Mouse (Mus musculus) CH12.LX (cell line): Measurements from ENCODE around the gene Sbf2.

ENCODE experiments used
- CHD1 ChIP-seq: IDR thresholded peaks from 2 replicates; pipeline ENCODE4 v1.6.1; 2012; ENCODE audit warnings: low read depth, low read length, improper control_type of control experiment, inconsistent platforms
- CTCF ChIP-seq, 2 experiments: IDR thresholded peaks in 1 of 2; conservative IDR thresholded peaks in 1 of 2; 2 replicates each; pipeline ENCODE4 v1.5.1; 2011 to 2012; ENCODE audit warnings: low read depth in 2 of 2, low read length in 2 of 2, improper control_type of control experiment in 1 of 2, inconsistent platforms in 1 of 2, mild to moderate bottlenecking in 1 of 2, moderate library complexity in 1 of 2
- E2F4 ChIP-seq: IDR thresholded peaks from 2 replicates; pipeline ENCODE4 v1.6.1; 2011; ENCODE audit warnings: low read depth, low read length, improper control_type of control experiment; ENCODE audit not compliant: insufficient replicate concordance
- EP300 ChIP-seq: IDR thresholded peaks from 2 replicates; pipeline ENCODE4 v1.6.1; 2011; ENCODE audit warnings: low read length, improper control_type of control experiment
- HCFC1 ChIP-seq: IDR thresholded peaks from 2 replicates; pipeline ENCODE4 v1.6.1; 2012; ENCODE audit warnings: low read depth, mild to moderate bottlenecking, inconsistent platforms, low read length, improper control_type of control experiment
- JUND ChIP-seq: conservative IDR thresholded peaks from 2 replicates; pipeline ENCODE4 v1.6.1; 2011; ENCODE audit warnings: low read depth, low read length, improper control_type of control experiment
- KAT2A ChIP-seq: IDR thresholded peaks from 2 replicates; pipeline ENCODE4 v1.6.1; 2012; ENCODE audit warnings: low read length, improper control_type of control experiment, inconsistent platforms; ENCODE audit not compliant: insufficient replicate concordance
- MAFK ChIP-seq: IDR thresholded peaks from 2 replicates; pipeline ENCODE4 v1.6.1; 2011; ENCODE audit warnings: low read length, improper control_type of control experiment; ENCODE audit not compliant: insufficient replicate concordance
- NRF1 ChIP-seq: IDR thresholded peaks from 2 replicates; pipeline ENCODE4 v1.6.1; 2014; ENCODE audit warnings: low read depth, mild to moderate bottlenecking, inconsistent platforms, low read length, improper control_type of control experiment, moderate library complexity
- POLR2A ChIP-seq: IDR thresholded peaks from 2 replicates; pipeline ENCODE4 v1.6.1; 2011; ENCODE audit warnings: low read depth, mild to moderate bottlenecking, improper control_type of control experiment, low read length
- TCF12 ChIP-seq: IDR thresholded peaks from 2 replicates; pipeline ENCODE4 v1.6.1; 2014; ENCODE audit warnings: low read depth, mild to moderate bottlenecking, inconsistent platforms, low read length, improper control_type of control experiment
- UBTF ChIP-seq: IDR thresholded peaks from 2 replicates; pipeline ENCODE4 v1.6.1; 2012; ENCODE audit warnings: low read depth, mild to moderate bottlenecking, inconsistent platforms, low read length, improper control_type of control experiment, moderate library complexity
- ZC3H11A ChIP-seq: IDR thresholded peaks from 2 replicates; pipeline ENCODE4 v1.6.1; 2012; ENCODE audit warnings: low read depth, mild to moderate bottlenecking, inconsistent platforms, low read length, improper control_type of control experiment

DNA sequence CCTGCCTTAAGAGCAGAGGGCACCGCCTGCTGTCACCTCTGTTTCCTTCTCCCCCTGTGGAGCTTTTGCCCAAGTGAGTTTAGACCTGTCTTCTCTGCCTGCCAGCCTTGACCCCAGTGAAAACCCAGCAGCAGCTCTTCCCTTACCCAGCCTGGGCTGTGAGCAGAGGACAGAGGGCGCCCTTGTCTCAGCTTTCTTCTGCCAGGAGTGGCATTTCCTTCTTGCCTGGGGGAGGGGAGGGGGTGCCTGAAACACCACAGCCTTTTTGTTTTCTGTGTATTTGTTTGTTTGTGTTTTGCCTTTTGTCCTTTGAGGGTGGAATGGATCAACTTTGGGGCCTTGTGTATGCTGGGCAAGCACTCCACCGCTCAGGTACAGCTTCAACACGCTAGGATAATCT, 342.3 kb downstream of the Sbf2 start:
- TF ChIP-seq ZC3H11A (no peak), EP300 (no peak), HCFC1 (no peak), CTCF (conservative IDR thresholded peaks at IDR 0.05 in 1 of 2, IDR thresholded peaks at IDR 0.05 in 1 of 2; ENCODE audit: low read depth in 2 of 2, low read length in 2 of 2) (peak in 1 of 2 experiments; percentile 58; a peak in 2 of 4 replicates), KAT2A (no peak), MAFK (no peak), E2F4 (no peak), POLR2A (no peak; the same call in 1 of the 2 replicates), NRF1 (no peak), UBTF (no peak), TCF12 (no peak), JUND (no peak), CHD1 (no peak)
